Mouse (Mus musculus): ENCODE data around the gene Tfb1m.

Gene Tfb1m

GRCm38 (mm10) chr17:3514316-3514715 lies 43.3 kb downstream of the Tfb1m start:
- DNase-seq (ENCODE audit: low read depth, low spot score) = no peak

GRCm38 (mm10) chr17:3509841-3510240 lies 47.7 kb downstream of the Tfb1m start:
- peak; percentile 69 for DNase-seq (ENCODE audit: low read depth, low spot score)

- peak; percentile 3 for DNase-seq (ENCODE audit: low read depth, low spot score)
Measured at GRCm38 (mm10) chr17:3506508-3506907, 51.1 kb downstream of the Tfb1m start.

- no peak for DNase-seq (ENCODE audit: low read depth, low spot score)
Measured at GRCm38 (mm10) chr17:3505711-3506110, 51.9 kb downstream of the Tfb1m start.

- no peak for DNase-seq (ENCODE audit: low read depth, low spot score)
Measured at GRCm38 (mm10) chr17:3500936-3501335, 56.6 kb downstream of the Tfb1m start.

- no peak for DNase-seq (ENCODE audit: low read depth, low spot score)
Measured at GRCm38 (mm10) chr17:3500076-3500475, 57.5 kb downstream of the Tfb1m start.

- DNase-seq (ENCODE audit: low read depth, low spot score) = no peak
Measured at GRCm38 (mm10) chr17:3499468-3499867, 58.1 kb downstream of the Tfb1m start.

GRCm38 (mm10) chr17:3498580-3498979 lies 59.0 kb downstream of the Tfb1m start:
- no peak for DNase-seq (ENCODE audit: low read depth, low spot score)

GRCm38 (mm10) chr17:3498086-3498485 lies 59.5 kb downstream of the Tfb1m start:
- DNase-seq (ENCODE audit: low read depth, low spot score) = peak; percentile 55

- DNase-seq (ENCODE audit: low read depth, low spot score) = no peak
Measured at GRCm38 (mm10) chr17:3496080-3496479, 61.5 kb downstream of the Tfb1m start.

GRCm38 (mm10) chr17:3495576-3495975 lies 62.0 kb downstream of the Tfb1m start:
- DNase-seq (ENCODE audit: low read depth, low spot score) = no peak

- no peak for DNase-seq (ENCODE audit: low read depth, low spot score)
Measured at GRCm38 (mm10) chr17:3491667-3492066, 65.9 kb downstream of the Tfb1m start.

GRCm38 (mm10) chr17:3491065-3491464 lies 66.5 kb downstream of the Tfb1m start:
- no peak for DNase-seq (ENCODE audit: low read depth, low spot score)

- no peak for DNase-seq (ENCODE audit: low read depth, low spot score)
Measured at GRCm38 (mm10) chr17:3490216-3490895, 67.2 kb downstream of the Tfb1m start.

- no peak for DNase-seq (ENCODE audit: low read depth, low spot score)
Measured at GRCm38 (mm10) chr17:3487721-3488601, 69.6 kb downstream of the Tfb1m start.

- DNase-seq (ENCODE audit: low read depth, low spot score) = no peak
Measured at GRCm38 (mm10) chr17:3487211-3487610, 70.4 kb downstream of the Tfb1m start.

GRCm38 (mm10) chr17:3485851-3486250 lies 71.7 kb downstream of the Tfb1m start:
- DNase-seq (ENCODE audit: low read depth, low spot score) = no peak

GRCm38 (mm10) chr17:3483091-3483490 lies 74.5 kb downstream of the Tfb1m start:
- no peak for DNase-seq (ENCODE audit: low read depth, low spot score)

GRCm38 (mm10) chr17:3481576-3482575 lies 75.7 kb downstream of the Tfb1m start:
- DNase-seq (ENCODE audit: low read depth, low spot score) = no peak

- no peak for DNase-seq (ENCODE audit: low read depth, low spot score)
Measured at GRCm38 (mm10) chr17:3476546-3476945, 81.0 kb downstream of the Tfb1m start.

GRCm38 (mm10) chr17:3472018-3472417 lies 85.6 kb downstream of the Tfb1m start:
- DNase-seq (ENCODE audit: low read depth, low spot score) = no peak

All from CD4-positive, CD25-positive, alpha-beta regulatory T cell, adult 2 months (primary cell).